Mouse (Mus musculus): ENCODE data around the gene Kars.

Kars gene

DNA sequence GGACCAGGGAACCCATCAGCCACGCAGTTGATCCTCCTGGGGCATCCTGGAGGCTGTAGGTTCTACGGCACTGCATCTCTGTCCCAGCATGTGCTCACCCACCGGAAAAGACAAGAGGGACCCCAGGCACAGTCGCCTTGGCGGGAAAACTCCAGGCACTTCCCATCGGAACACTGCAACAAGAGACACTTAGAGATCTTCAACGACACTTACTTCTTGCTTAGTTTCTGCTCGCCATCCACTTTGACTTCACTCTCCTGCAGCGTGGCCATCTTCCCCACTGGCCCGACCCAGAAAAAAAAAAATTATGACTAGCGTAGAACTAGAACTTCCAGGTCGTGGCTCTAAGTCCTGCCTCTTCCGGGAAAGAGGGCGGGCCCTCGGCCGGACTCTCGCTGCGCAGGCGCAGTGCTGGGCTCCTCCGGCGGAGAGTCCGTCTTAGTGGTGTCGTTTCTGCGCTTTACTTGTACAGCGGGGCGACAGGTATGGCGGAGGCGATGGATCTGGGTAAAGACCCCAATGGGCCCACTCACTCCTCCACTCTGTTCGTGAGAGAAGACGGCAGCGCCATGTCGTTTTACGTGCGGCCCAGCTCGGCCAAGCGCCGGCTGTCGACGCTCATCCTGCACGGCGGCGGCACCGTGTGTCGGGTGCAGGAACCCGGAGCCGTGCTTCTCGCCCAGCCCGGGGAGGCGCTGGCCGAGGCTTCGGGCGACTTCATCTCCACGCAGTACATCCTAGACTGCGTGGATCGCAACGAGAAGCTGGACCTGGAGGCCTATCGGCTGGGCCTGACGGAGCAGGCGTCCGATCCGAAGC lies at the start of gene Kars, which contains the start of gene Terf2ip:
Kars (minus strand) TSS at position 327 of the 819 bp plus-strand sequence.
Terf2ip (plus strand) TSS at position 402 of the 819 bp plus-strand sequence.
- DNase-seq (ENCODE audit: extremely low spot score, low spot score): peak; percentile 92

DNA sequence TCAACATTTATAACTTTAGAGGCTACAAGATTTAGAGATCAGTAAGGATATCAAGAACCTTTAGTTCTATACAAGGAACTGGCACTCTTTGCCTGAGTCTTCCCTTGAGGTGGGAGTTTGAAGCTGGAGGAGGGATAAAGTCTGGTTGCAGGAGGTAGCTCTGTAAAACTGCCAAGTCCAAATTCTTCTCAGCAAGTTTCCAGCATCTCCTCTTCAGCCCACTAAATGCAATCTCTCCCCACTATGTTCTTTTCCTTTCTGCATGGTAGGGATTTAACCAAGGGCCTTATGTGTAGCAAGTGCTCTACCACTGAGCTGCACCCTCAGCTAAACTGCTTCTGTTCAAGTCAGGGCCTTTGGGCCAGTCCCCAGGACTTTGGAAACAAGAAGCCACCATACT lies 43.3 kb upstream of the Kars start:
- no peak for DNase-seq (ENCODE audit: extremely low spot score, low spot score)

DNA sequence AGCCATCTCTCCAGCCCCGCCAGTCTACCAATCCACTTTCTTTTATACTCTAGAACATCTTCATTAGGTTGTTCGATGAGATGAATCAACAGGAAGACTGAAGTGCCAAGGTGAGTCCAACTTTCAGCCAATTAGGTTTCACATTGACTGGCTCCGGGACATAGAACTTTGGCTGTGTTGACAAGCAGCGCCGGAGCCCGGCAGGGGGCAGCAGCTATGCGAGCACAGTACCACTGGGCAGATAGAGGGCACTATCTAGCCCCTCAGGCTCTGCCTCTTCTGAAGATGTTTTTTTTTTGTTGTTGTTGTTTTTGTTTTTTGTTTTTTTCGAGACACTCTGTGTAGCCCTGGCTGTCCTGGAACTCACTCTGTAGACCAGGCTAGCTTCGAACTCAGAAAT lies 40.4 kb upstream of the Kars start:
- no peak for DNase-seq (ENCODE audit: extremely low spot score, low spot score)

DNA sequence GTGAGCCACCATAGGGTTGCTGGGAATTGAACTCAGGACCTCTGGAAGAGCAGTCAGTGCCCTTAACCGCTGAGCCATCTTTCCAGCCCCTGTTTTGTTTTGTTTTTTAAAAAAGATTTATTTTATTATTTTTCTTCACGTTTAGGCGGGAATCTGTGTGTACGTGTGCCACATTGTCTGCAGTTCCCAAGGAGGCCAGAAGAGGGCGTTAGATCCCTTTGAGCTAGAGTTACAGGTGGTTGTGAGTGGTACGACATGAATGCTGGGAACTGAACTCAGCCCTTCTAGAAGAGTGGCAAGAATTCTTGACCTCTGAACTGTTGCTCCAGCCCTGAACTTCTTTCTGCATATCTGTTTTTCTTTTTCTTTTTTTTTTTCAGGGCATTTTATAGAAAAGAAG lies 38.9 kb upstream of the Kars start:
- no peak for DNase-seq (ENCODE audit: extremely low spot score, low spot score)

DNA sequence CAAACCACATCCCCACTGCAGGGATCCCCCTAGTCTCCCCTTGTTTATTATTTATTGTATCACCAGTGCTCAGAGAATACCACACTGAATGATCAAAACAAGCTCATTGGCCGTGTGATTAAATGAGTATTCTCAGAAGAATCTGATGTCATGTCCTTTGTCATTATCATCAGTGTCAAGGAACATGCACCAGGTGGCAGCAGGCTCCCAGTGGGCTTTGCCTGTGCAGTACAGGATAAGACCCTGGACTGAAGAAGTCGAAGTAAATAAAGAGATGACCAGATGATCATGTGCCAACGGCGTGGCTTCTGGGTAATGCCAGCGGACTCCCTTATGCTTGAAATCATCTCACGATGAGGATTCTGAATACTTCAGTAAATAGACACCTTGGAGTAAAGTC lies 37.2 kb upstream of the Kars start:
- DNase-seq (ENCODE audit: extremely low spot score, low spot score): no peak

DNA sequence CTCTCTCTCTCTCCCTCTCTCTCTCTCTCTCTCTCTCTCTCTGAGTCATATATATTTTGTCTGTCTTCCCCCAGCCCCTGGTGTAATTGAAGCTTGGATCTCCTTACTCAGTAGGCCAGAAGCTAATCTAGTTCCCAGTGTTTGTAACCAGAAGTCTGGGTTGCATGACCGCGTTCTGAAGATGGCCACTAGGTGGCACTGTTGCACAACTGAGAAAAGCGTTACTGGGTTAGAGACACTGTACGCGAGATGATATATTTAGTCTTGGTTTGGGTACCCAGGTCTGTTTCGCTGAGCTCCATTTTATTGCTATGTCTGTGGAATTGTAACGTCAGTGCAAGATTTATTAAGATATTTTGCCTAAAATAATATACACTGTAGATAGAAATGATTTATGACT lies 34.8 kb upstream of the Kars start:
- peak; percentile 80 for DNase-seq (ENCODE audit: extremely low spot score, low spot score)

DNA sequence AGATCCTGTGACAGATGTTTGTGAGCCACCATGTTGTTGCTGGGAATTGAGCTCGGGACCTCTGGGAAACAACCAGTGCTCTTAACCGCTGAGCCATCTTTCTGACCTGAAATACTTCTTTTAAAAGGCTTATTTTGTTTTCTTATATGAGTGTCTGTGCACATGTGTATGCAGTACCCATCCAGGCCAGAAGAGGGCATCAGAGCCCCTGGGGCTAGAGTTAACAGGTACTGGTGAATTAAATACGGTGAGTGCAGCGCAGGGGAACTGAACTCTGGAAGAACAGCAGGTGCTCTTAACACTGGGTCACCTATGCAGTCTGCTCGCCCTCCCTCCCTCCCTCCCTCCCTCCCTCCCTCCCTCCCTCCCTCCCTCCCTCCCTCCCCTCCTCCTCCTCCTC lies 34.1 kb upstream of the Kars start:
- DNase-seq (ENCODE audit: extremely low spot score, low spot score): no peak

DNA sequence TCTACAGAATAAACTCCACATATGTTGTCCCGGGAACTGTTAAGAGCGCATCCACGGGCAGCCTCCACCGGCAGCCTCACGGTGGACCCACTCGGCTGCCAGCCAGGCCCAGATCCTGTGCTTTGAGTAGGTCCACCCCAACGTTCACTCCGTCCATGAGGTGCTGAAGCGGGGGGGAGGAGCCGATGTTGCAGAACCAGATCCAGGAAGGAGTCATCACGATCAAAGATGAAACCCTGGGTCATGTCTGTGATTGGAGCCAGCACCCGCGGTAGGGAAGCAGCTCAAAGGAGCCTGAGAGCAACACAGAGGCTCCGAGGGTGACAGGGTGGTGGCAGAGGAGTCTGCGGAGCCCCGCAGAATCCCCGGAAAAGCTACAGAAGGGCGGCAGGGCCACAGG lies 26.4 kb upstream of the Kars start:
- no peak for DNase-seq (ENCODE audit: extremely low spot score, low spot score)

DNA sequence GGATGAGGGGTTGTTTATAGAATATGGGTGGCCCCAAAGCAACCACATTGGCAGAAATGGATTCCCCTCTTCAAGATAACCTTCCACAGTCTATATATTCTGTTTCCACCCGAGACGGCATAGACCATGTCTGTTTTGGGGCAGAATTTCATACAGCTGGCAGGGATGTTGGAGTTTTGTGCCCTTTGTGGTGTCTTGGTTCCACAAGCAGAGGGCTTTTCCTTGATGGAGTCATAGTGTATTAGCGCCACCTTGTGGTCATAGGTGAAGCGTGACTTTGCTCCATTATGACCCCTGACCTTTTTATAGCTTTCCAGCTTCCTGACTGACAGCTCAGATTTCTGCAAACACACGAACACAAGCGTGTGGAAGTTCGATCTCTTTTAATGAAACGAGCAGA lies 23.5 kb upstream of the Kars start:
- DNase-seq (ENCODE audit: extremely low spot score, low spot score): peak; percentile 70

DNA sequence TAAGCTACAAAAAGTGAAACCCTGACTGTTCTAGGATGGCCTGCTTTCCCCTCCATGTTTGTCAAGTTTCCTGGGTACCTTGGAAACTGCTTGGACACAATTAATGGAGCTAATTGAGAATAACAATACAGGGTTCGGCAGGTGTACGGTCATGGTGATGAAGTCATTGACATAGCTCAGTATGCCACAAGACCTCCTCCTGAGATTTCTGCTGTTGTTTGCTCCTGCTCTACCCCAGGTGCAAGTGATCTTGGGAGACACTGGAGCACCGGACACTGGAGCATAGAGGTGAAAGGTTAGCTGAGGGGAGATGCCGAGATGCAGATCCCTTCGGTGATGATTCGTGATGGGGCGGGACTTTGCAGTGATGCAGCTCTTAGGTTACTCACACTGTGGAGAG lies 21.9 kb upstream of the Kars start:
- no peak for DNase-seq (ENCODE audit: extremely low spot score, low spot score)

DNA sequence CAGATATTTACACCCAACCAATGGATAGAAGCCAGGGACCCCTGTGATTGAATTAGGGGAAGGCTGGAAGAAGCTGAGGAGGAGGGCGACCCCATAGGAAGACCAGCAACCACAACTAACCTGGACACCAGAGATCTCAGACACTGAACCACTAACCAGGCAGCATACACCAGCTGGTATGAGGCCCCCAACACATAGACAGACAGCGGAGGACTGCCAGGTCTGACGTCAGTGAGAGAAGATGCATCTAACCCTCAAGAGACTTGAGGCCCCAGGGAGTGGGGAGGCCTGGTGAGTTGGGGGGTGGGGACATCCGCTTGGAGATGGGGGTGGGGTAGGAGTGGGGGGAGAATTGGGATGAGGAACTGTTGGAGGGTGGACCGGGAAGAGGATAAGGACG lies 19.5 kb upstream of the Kars start:
- DNase-seq (ENCODE audit: extremely low spot score, low spot score): no peak

DNA sequence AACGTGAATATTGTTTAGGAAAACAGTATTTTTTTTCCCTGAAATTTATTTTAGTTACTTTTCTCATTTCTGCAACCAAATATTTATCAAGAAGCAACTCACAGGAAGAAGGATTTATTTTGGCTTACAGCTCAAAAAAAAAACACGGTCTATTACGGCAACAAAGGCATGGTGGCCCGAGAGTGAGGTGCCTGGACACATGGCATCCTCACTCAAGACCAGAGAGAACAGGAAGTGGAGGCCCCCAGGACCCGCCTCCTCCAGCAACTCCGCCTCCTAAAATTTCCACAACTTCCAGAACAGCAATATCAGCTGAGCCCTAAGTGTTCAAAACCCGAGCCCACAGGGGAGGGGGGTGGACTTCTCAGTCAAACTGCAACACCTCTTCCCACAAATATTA lies 18.3 kb upstream of the Kars start:
- no peak for DNase-seq (ENCODE audit: extremely low spot score, low spot score)

DNA sequence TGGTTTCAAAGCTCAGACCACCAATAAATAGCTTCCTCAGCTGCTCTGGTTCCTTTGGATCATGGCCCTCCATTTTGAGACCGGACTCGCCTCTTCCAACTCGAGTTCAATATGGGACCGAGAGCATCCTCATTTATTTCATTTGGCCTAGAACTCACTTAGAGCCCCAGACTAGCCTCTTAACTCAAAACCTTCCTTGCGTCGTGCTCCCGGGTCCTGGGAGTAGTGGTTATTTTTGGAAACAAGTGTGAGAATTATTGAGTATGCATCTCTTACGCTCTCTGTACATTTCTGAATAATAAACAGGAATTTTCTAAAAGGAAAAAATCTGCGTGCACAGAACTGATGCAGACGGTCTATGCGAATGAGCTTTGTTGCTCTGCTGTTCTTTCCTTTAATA lies 3.8 kb upstream of the Kars start, which contains the start of gene Gm6793:
Gm6793 (minus strand) TSS at position 101 of the 400 bp plus-strand sequence.
- DNase-seq (ENCODE audit: extremely low spot score, low spot score): no peak

DNA sequence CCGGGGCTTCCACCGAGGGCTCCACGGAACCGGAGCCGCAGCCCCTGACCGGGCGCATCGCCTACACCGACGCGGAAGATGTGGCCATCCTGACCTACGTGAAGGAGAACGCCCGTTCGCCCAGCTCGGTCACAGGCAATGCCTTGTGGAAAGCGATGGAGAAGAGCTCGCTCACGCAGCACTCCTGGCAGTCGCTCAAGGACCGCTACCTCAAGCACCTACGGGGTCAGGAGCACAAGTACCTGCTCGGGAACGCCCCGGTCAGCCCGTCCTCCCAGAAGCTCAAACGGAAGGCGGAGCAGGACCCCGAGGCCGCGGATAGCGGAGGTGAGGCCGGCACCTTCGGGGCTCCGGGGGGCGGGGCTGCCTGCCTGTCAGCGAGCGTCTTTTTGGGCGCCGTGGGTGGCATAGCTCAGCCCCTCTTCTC lies 706 bp upstream of the Kars start:
- DNase-seq (ENCODE audit: extremely low spot score, low spot score): peak; percentile 61

DNA sequence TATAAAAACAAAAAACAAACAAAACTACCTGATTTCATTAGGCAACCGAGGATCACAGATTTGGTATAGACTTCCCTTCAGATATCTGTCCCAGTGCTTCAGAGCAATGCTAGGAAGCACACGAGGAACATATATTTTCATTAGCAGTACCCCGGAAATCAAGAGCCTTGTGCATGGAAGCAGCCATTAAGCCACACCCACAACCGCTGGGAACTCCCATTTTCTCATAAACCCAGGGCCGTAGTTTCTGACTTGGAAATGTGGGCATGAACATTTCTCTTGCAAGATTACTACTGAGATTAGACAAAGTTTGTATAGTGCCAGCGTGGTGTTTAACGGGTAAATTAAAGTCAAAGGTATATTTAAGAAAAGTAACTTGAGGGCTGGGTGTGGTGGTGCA lies 1.6 kb downstream of the Kars start:
- DNase-seq (ENCODE audit: extremely low spot score, low spot score): no peak

DNA sequence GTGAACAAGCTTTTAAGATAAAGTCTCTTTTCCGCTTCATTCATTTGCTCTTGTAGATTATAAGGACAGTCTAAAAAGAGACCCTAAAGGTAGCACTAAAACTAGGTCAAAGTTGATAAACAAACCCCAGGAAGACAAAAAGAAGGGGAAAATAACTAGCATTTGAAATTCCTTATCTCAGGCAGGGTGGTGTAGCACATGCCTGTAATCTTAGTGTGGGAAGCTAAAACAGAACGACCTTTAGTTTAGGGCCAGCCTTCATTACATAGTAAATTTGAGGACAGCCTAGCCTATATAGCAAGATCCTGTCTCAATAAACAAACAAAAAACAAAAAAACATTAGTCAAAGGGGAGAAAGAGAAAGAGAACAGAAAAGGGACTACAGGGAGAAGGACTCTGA lies 3.5 kb downstream of the Kars start:
- DNase-seq (ENCODE audit: extremely low spot score, low spot score): no peak

DNA sequence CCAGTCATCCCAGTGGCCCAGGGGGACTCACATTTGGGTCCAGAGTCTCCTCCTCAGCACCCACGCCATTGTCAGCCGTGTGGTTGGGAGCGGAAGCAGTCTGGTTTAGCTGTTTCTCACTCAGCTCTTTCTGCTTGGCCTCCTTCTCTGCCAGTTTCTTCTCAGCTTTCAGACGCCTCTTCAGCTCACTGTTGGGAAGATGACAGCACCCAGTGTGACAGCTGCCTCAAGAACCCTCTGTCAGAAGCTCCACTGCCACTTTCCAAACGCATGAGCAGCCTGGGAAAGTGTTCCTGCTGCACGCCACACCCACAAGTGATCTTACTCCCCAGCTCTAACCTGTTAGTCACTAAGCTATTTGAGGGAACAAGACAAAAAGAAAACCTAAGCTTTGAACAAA lies 5.5 kb downstream of the Kars start:
- DNase-seq (ENCODE audit: extremely low spot score, low spot score): no peak

DNA sequence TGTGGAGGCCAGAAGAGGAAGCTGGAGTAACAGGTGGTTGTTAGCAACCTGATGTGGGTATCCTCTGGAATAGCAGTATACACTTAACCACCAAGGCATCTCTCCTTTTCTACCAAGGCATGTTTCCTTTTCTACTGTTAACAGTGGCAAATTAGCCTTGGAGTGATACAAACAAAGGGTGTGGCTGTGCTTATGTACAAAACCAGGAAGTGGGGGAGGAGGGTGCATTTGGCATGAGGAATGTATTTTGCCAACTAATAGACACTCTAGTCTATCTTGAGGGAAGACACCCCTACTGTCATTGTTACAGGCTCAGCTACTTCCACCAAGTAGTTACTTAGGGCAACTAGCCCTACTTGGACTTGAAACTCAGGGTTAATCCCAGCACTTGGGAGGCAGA lies 6.4 kb downstream of the Kars start:
- no peak for DNase-seq (ENCODE audit: extremely low spot score, low spot score)

DNA sequence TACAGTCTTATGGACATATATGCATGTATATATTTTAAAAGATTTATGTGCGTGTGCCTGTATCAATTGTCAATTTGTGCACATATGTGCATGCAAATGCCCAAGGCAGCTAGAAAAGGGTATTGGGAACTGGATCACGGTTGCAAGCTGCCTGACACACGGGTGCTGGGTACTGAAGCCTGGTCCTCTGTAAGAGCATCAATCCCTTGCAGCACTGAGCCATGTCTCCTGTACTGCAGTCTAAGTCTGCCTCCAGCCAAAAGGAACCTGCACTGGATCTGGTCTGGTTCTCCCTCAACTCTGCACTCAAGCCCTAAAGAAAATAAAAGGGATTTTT lies 18.5 kb downstream of the Kars start:
- DNase-seq (ENCODE audit: extremely low spot score, low spot score): no peak

DNA sequence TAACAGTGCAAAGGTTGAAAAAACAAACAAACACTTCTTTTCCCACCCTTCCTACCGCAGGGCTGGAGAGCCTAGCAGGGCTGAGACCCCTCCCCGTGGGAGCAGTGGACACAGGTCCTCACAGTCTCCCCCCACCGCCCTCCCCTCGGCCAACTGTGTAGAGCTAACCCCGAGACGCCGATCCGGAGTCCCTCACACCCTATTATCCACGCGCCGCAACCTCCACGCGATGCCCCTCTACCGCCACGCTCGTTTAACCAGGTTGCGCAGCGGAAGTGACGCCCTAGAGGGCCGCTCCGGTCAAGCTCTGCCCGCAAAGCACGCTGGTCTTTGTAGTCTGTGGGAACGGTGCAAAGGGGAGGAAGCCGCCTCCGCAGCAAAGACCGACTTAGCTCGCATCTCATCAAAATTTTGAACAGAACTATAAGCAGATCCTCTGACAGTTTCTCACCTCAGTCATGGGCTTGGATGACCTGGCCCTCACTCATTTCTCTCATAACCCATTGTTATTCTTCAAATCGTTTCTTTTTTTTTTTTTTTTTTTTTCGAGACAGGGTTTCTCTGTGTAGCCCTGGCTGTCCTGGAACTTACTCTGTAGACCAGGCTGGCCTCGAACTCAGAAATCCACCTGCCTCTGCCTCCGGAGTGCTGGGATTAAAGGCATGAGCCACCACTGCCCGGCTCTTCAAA lies 19.0 kb downstream of the Kars start, which contains the start of gene Adat1:
Adat1 (minus strand) TSS at position 290 of the 690 bp plus-strand sequence.
- peak; percentile 86 for DNase-seq (ENCODE audit: extremely low spot score, low spot score)

DNA sequence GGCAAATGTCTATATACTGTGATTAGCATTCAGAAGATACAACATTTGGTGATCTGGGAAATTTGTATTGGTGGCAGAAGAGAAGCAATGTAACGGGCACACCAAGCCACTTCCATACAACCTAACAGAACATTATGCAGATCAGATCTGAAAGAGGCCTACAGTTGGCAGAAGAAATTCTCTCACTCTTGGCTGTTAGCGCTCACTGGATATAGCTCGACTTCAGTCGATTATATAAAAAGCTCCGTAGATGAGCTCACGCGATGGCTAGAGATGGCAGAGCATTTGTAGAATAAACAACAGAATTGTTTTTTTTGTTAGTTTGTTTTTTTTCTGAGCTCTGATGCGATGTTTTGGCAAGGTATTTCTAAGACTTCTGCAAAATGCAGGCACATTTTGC lies 19.8 kb downstream of the Kars start:
- no peak for DNase-seq (ENCODE audit: extremely low spot score, low spot score)

DNA sequence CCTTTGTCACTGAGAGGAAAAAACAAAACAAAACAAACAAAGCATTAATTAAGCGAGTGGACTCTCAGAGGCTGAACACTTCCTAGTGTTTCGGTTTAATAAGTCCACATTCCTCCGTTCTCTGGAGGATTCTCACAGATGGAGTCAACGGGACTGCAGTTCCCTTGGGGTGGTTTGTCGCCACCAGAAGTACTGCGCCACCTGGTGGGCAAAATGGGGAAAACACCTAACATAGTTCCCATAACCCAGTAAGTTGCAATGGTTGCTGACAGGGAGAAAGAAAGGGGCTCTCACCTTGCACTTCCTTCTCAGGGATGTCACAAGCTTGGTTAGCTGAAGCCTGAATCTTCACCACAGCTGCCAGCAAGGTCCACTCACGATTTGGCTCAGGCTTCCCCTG lies 21.2 kb downstream of the Kars start:
- peak; percentile 81 for DNase-seq (ENCODE audit: extremely low spot score, low spot score)

DNA sequence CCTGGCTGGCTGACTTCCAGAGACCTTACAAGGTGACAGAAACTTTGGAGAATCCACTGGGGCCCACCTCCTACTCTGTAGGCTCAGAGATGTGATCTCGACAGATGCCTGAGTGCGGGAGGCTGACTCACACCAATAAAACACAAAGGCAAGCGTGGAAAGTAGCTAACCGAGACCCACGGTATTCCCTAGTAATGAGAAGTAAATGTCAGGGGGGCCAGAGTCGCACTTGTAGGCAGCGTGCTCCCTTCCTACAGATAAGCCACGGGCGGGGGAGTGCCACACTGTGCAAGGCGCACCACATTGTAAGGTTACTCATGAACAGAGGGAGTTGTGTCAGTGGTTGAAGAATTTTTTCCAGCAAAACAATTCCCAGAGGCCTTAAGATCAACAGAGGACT lies 26.6 kb downstream of the Kars start:
- DNase-seq (ENCODE audit: extremely low spot score, low spot score): no peak
